Mouse (Mus musculus): ENCODE results near the gene Vmn2r8.
"Not testable (repeated sequence)": the region's sequence is repeated elsewhere in the genome, so short reads cannot be mapped to it uniquely, and the experiment has no call there.

The Vmn2r8 gene

DNA sequence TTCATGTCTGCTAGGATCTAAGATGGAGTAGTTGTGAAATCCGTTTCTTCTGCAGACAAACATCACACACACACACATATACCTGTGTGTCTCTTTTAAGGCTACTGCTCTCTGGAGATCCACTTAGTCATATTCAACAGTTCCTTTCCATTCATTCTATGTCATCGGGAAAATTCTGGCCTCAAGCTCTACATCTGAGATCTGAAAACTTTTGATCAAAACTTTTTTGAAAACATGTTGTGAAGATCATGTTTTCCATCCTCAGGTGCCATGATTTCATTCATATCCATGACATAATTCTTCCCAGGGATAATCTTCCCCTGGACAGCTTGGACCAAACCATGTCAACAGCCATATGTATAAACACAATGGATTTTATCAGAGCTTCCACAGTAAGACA lies at the start of gene Vmn2r8:
Gene Vmn2r8, minus strand, starts transcription at position 101 of the 400 bp plus-strand sequence.
- DNase-seq (ENCODE audit: extremely low spot score, low read depth, low spot score): not testable (repeated sequence)

GRCm38 (mm10) chr5:108852501-108852900 lies 43.9 kb upstream of the Vmn2r8 start, which contains the start of gene Vmn2r9:
Vmn2r9 (minus strand) TSS chr5:108852601.
- not testable (repeated sequence) for DNase-seq (ENCODE audit: extremely low spot score, low read depth, low spot score)

DNA sequence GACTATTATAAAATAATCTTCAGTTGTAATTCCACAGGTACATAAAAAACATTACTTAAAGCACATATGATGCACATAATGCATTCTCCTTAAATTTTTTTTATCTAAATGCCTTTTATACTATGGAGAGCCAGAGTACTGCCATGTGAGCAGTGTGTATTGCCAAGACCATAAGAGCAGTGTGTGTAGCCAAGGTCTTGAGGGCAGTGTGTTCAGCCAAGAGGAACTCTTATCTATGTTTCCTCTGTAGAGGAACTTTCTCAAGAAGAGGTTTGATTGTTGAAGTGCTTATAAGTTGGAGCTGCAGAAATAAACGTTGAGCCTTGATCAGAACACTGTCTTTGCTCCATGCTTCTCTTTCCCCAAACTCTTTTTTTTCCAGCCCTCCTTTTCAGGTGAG lies 40.8 kb upstream of the Vmn2r8 start:
- DNase-seq (ENCODE audit: extremely low spot score, low read depth, low spot score): no peak

DNA sequence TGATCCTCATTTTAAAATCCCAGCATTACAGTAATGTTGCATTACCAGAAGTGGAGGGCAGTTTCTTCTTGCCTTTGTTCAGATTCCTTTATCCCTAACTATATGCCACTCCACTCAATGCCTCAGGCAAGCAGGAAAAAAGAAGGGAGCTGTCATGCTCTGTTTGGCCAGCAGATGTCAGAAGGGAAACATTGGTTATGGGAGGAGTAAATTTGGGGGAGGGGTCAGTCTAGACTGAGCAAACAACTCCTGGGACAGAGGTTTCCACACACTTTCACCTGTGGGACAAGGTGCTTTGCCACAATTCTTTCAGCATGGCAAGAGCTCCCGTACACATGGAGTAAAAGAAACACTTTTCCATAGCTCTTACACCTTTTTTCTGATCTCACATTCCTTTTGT lies 27.5 kb upstream of the Vmn2r8 start:
- DNase-seq (ENCODE audit: extremely low spot score, low read depth, low spot score): no peak

DNA sequence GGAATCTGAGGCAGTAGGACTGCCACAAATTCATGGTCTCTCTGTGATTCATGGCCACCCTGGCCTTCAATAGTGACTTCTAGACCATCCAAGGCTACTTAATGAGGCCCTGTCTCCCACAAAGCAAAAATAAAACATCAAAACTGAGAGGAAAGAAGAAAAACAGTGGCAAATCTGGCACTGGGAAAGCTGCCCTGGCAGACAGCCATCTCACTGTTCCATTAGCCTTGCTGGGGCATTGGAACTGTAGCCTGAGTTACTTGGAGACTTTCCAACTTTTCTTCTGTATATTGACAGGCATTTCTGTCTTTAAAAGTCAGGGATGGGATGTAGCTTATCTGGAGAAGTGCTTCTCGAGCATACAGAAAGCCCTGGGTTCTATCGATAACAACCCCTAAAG lies 14.6 kb upstream of the Vmn2r8 start:
- DNase-seq (ENCODE audit: extremely low spot score, low read depth, low spot score): no peak

- no peak for DNase-seq (ENCODE audit: extremely low spot score, low read depth, low spot score)
These were observed 5.0 kb downstream of the Vmn2r8 start for GRCm38 (mm10) chr5:108803646-108804045.

DNA sequence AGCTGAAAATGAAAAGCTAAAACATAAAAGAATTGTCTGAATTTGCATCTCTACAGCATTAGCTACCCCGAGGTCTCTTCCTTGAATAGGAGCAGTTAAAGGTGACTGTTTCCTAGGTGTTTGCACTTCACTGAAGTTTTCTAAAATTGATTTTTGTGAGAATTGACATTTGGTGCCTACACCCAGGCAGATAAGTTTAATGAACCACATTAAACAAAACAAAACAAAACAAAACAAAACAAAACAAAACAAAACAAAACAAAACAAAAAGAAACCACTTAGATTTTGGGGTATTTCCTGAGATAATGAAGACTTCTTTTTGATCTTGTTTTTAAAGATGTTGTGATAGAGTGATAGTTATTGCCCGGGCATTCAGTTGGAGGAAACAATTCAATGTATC lies 13.4 kb downstream of the Vmn2r8 start, which contains the start of gene Tmed11:
Gene Tmed11, minus strand, starts transcription at position 101 of the 400 bp plus-strand sequence.
- DNase-seq (ENCODE audit: extremely low spot score, low read depth, low spot score): not testable (repeated sequence)

DNA sequence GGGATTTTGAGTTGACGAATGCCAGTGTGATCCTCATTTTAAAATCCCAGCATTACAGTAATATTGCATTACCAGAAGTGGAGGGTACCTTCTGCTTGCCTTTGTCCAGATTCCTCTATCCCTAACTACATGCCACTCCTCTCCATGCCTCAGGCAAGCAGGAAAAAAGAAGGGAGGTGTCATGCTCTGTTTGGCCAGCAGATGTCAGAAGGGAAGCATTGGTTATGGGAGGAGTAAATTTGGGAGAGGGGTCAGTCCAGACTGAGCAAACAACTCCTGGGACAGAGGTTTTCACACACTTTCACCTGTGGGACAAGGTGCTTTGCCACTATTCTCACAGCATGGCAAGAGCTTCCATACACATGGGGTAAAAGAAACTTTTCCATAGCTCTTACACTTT lies 18.3 kb downstream of the Vmn2r8 start:
- not testable (repeated sequence) for DNase-seq (ENCODE audit: extremely low spot score, low read depth, low spot score)

DNA sequence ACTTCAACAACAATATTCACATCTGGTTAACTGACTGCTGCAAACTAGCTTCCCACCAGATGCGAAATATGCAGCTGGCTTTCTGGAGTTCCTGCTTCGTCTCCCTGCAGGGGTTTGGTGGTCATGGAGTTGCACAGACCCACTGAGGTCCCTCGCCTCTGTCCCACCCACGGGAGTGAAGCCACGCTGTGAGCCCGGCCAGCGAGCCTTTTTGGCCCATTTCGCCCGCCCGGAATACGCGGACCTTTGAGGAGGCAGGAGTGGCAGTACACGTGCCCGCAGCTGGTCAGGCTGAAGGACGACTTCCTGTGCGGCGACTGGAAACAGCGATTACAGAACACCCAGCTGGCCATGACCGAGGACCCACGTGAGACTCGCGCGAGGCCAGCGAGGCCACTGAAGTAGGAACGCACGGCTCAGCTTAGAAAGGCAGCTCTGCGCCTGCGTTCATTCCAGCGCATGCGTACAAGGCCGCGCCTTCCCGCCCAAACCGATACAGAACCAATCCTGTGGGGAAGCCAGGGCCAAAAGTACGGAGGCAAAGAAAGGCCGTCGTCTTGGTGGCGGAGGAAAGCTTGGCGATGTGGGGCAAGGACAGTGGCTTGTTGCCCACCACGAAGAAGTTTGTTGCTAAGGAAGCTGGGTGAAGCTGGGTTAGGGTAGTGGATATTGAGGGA lies 33.9 kb downstream of the Vmn2r8 start, which contains the start of gene Rnf212:
Gene Rnf212, minus strand, starts transcription at position 353 of the 677 bp plus-strand sequence.
- DNase-seq (ENCODE audit: extremely low spot score, low read depth, low spot score): no peak

- no peak for DNase-seq (ENCODE audit: extremely low spot score, low read depth, low spot score)
These were observed 48.6 kb downstream of the Vmn2r8 start for GRCm38 (mm10) chr5:108760002-108760401.

DNA sequence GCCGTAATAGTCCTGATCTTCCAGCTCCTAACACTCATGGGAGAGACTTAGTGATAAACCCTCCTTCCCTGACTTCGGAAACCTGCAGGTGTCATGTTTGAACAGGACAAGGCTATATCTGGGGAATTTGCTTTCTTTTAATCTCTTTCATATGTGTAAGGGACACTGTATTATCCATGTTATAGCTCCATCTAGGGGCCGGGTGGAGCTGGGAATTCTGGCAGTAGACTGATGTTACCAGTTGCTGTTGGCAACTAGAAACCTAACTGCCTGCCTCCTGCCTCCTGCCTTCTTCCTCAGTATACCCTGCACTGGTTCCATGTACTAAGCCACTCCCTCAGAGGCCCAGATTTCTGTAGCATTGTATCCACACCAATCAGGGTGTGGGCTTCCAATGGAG lies 50.3 kb downstream of the Vmn2r8 start:
- DNase-seq (ENCODE audit: extremely low spot score, low read depth, low spot score): no peak

DNA sequence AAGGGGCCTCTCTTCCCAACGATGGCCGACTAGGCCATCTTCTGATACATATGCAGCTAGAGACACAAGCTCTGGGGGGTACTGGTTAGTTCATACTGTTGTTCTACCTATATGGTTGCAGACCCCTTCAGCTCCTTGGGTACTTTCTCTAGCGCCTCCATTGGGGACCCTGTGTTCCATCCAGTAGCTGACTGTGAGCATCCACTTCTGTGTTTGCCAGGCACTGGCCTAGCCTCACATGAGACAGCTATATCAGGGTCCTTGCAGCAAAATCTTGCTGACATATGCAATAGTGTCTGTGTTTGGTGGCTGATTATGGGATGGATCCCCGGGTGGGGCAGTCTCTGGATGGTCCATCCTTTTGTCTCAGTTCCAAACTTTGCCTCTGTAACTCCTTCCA lies 57.4 kb downstream of the Vmn2r8 start:
- DNase-seq (ENCODE audit: extremely low spot score, low read depth, low spot score): not testable (repeated sequence)

GRCm38 (mm10) chr5:108750328-108751210 lies 58.1 kb downstream of the Vmn2r8 start:
- DNase-seq (ENCODE audit: extremely low spot score, low read depth, low spot score): no peak

DNA sequence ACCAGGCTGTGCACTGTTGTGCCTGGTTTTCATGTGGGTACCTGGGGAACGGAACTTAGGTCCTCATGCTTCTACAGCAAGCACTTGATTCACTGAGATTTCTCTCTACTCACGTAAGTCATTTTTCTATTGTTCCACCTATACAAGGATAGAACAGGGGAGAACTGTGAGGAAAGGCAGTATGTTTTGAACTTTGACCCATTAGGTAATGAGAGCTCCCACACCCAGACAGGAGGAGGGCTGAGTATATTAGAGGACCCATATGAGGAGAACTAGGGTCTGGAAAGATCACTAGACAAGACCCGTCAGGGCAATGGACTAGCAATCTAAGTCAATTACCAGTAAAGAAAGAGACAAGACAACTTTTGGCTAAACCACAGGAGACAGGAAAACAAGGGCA lies 64.0 kb downstream of the Vmn2r8 start:
- DNase-seq (ENCODE audit: extremely low spot score, low read depth, low spot score): no peak

DNA sequence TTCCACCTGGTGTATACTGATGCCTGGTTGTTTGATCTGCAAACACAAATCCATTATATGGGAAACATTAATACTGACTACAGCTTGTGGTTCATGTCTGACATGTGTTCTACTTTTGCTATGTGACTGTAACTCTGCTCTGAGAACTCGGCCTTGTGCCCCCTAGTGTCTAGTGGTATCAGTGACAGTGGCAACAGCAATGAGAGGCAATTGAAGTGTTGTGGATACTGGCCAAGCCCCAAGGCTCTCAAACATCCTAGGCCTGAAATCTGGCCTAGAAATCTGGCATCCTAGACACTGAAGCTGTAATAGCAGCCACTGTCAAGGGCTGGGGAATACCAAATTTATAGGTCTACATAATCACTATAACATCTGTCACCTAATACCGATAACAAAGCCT lies 64.8 kb downstream of the Vmn2r8 start:
- DNase-seq (ENCODE audit: extremely low spot score, low read depth, low spot score): no peak

DNA sequence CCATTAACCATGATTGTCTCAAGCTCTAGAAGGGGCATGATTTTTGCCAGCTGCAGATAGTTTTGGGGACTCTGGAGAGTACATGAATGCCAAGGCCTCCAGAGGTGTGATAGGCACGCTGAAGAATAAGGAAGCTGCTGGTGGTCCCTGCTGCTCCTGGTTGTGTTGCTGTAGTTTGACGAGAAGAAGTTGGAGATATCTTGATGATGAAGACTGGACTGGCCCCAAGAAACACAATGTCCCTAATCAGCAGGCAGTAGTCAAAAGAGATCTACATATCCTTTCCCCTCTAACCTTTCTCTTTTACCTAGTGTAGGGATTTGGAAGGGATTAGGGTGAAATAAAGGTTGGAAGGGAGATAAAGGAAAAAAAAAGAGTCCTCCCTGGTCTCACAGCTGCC lies 66.1 kb downstream of the Vmn2r8 start:
- no peak for DNase-seq (ENCODE audit: extremely low spot score, low read depth, low spot score)

DNA sequence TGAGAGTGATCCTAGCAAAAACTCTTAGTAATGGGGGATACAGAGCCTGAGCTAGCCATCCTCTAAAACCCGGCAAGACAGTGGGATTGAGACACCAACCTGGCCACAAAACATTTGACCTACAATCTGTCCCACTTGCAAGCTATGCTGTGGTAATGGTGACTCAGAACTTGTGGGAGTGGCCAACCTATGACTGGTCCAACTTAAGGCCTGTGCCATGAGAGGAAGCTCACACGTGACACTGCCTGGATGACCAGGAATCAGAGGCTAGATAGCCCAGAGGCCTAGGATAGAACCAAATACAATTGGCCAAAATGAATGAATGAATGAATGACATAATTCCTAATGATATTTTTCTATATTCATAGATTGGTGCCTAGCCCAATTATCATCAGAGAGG lies 66.8 kb downstream of the Vmn2r8 start:
- DNase-seq (ENCODE audit: extremely low spot score, low read depth, low spot score): no peak
